In genomic region chr10:120236855-120237254, GRCm38 (mm10) we compare ENCODE assay signal across 15 mouse cellular contexts.
"Had no signal": no experiment of that assay in that cellular context is flagged by ENCODE, and none has a peak within 500 bp of the region (broad histone marks: within the 10 kb centered on the region; RNA-seq: fewer than 3 reads in every experiment).

No protein-coding gene starts in this region.

- H3K27me3 ChIP-seq: liver, embryonic 13.5 days; midbrain, embryonic 12.5 days; midbrain, embryonic 15.5 days; neural tube, embryonic 13.5 days had no signal

- H3K4me2 ChIP-seq: liver, embryonic 13.5 days; midbrain, embryonic 12.5 days; midbrain, embryonic 15.5 days; neural tube, embryonic 13.5 days had no signal

- H3K9me3 ChIP-seq: liver, embryonic 13.5 days; midbrain, embryonic 12.5 days; midbrain, embryonic 15.5 days; neural tube, embryonic 13.5 days had no signal

- H3K36me3 ChIP-seq: midbrain, embryonic 15.5 days had no signal

- H3K4me1 ChIP-seq: midbrain, embryonic 12.5 days; midbrain, embryonic 15.5 days; neural tube, embryonic 13.5 days had no signal

- ATAC-seq: midbrain, embryonic 15.5 days had no signal

- H3K9ac ChIP-seq: liver, embryonic 13.5 days; midbrain, embryonic 12.5 days; midbrain, embryonic 15.5 days; neural tube, embryonic 13.5 days had no signal

- H3K4me3 ChIP-seq: liver, embryonic 13.5 days; midbrain, embryonic 12.5 days; midbrain, embryonic 15.5 days; neural tube, embryonic 13.5 days had no signal

- H3K27ac ChIP-seq: liver, embryonic 13.5 days; midbrain, embryonic 12.5 days; midbrain, embryonic 15.5 days; neural tube, embryonic 13.5 days had no signal

- DNase-seq: kidney, adult 8-10 months; kidney, postnatal 14 days; kidney, postnatal 4 days; liver, embryonic 13.5 days; lung, adult 2 months; lung, postnatal 14 days; lung, postnatal 4 days; retina, postnatal 1 day; right cerebral cortex, postnatal 25 days; thymus, adult 2 months; thymus, postnatal 14 days; thymus, postnatal 4 days had no signal
